Mouse (Mus musculus) spleen, adult 2 months (tissue): ENCODE data around the gene Kcnh3. TPM values are rescaled to one million over a fixed set of nuclear protein-coding genes. Genes with fewer than 3 reads are reported as not detected.
"Not testable (repeated sequence)": the region's sequence is repeated elsewhere in the genome, so short reads cannot be mapped to it uniquely, and the experiment has no call there.

Experiments used
- DNase-seq, 2 experiments: peaks; one replicate each; pipeline versions ENCODE4 v3.0.0 to v3.0.0-alpha.2; 2012 to 2021; ENCODE audit warnings: low spot score in 2 of 2, low read depth in 1 of 2
- H3K27ac ChIP-seq: fragments of 200-500 bp; 2 replicates; pipeline ENCODE4 v1.5.1; 2012; ENCODE audit warnings: low read length, inconsistent platforms; ENCODE audit not compliant: insufficient read depth
- H3K27me3 ChIP-seq: fragments of 200-500 bp; 2 replicates; pipeline ENCODE4 v1.6.1; 2012; ENCODE audit warnings: mild to moderate bottlenecking, moderate library complexity, low read length, inconsistent platforms; ENCODE audit not compliant: control insufficient read depth, insufficient read depth
- H3K36me3 ChIP-seq: fragments of 200-500 bp; 2 replicates; pipeline ENCODE4 v1.6.1; 2012; ENCODE audit warnings: mild to moderate bottlenecking, low read length, inconsistent platforms; ENCODE audit not compliant: control insufficient read depth, insufficient read depth
- H3K4me1 ChIP-seq: fragments of 200-500 bp; 2 replicates; pipeline ENCODE4 v1.6.1; 2011; ENCODE audit warnings: inconsistent platforms; ENCODE audit not compliant: control insufficient read depth, insufficient read depth, insufficient read length
- H3K4me3 ChIP-seq: fragments of 200-500 bp; 2 replicates; pipeline ENCODE4 v1.5.1; 2011; ENCODE audit warnings: mild to moderate bottlenecking, inconsistent platforms; ENCODE audit not compliant: insufficient read depth, insufficient read length; ENCODE audit errors: extremely low read depth
- CTCF ChIP-seq: fragments of 200-500 bp; IDR thresholded peaks from 2 replicates; pipeline ENCODE4 v1.5.1; 2011; ENCODE audit warnings: mild to moderate bottlenecking, inconsistent platforms; ENCODE audit not compliant: insufficient read depth, insufficient read length, insufficient replicate concordance; ENCODE audit errors: extremely low read depth
- POLR2A ChIP-seq: fragments of 200-500 bp; IDR thresholded peaks from 2 replicates; pipeline ENCODE4 v1.6.1; 2011; ENCODE audit warnings: low read depth, low read length, inconsistent platforms
- WGBS: fragments of 180-500 bp; shearing (Covaris S2); methylation state at CpG from one replicate; pipeline ENCODE4 v1.1.7; 2018; 5-methylcytosine and 5-hydroxymethylcytosine counted together
- polyA plus RNA-seq: library from polyadenylated mRNA; depleted of rRNA; stranded (reverse); fragments of >200 nt; gene quantifications from 2 replicates; pipeline ENCODE4 v1.2.3, GENCODE M21; 2012

The Kcnh3 gene
- polyA plus RNA-seq, 1 experiment, result 3.5 TPM

DNA sequence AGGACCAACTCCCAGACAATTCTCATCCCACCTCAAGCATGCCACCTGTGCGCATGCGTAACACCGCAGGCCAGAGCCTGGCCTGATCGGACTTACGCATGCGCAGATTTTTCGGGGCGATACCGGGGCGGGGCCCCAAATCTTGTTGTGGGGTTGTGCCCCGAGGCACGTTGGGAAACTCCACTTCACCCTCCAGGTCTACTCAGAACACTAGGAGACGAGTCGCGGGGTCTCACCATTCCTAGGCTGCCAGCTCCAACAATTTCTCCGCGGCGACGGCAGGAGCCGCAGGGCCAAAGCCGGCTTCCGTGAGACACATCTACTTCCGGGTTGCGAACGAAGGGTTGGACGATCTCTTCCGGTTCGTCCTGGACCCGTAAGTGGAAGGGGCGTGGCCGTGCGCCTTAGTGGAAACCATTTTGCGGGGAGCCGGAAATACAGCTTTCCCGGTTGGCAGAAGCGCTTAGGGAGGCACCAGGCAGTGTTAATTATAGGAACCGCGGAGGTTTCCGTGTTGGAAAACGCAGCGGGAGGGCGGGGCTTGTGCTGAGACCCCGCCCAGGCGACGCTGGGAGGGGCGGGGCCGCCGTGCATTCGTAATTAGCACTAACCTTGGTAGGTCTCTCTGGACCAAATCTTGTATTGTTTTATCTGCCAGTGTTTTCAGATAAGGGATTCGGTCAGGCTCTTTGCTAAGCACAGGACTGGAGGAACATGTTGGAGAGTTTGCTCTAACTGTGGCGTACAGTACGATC is 27.1 kb downstream of the Kcnh3 start, which contains the start of gene Mcrs1:
Gene Mcrs1, minus strand, starts transcription at position 336 of the 755 bp plus-strand sequence.
- under 1% methylated on average over 52 of the region's 52 CpGs for WGBS
- Histone ChIP-seq H3K4me3 (peak within 1 kb of the TSS; percentile 93), H3K27me3 (no peaks in the 10 kb centered on the region)

DNA sequence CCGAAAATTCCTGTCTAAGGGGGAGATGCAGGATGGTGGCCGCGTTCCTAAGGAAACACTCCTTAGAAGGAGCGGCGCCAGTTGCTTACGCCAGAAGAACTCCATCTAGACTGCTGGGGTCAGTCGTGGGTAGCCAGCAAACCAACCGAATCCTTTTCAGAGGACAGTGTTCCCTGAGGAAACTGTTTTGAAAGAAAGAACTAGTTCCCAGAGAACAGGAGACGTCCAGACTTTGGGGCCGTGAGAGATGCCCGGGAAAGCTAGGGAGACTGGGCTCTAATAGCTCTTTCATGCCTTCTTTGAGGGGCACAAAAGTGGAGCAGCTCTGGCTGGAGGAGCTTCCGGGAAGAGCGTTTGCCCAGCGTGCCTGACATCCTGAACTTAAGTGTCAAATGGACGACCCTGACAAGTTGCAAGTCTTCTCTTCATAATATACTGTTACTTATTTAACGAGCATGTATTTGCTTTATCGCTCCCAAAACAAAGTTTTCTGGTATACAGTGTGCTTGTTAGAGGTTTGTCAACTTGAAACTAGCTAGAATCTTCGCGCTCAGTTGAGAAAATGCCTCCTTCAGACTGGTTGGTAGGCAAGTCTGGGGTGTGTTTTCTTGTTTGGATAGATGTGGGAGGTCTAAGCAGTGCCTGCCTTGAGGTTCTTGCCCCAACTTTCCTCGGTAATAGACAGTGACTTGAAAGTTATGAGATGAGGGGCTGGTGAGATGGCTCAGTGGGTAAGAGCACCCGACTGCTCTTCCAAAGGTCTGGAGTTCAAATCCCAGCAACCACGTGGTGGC is 27.9 kb downstream of the Kcnh3 start:
- Histone ChIP-seq H3K4me3 (peak overlapping the region; percentile 93), H3K4me1 (peaks cover 8% of the 10 kb centered on the region; the same call in 1 of the 2 replicates), H3K27ac (peak overlapping the region; percentile 95), H3K36me3 (peaks cover 8% of the 10 kb centered on the region), H3K27me3 (no peaks in the 10 kb centered on the region)
- WGBS, result 5% methylated on average over 22 of the region's 22 CpGs
- no peak for DNase-seq
- no peak for TF ChIP-seq POLR2A
- no peak for TF ChIP-seq CTCF

More for the DNA sequence above, 27.1 kb downstream of the Kcnh3 start, which contains the start of gene Mcrs1:
- Histone ChIP-seq H3K27ac (peak within 1 kb of the TSS; percentile 95), H3K4me1 (peaks cover 8% of the 10 kb centered on the region; the same call in 1 of the 2 replicates), H3K36me3 (peaks cover 14% of the 10 kb centered on the region)
- DNase-seq, result peak; percentile 93 to 98
- TF ChIP-seq POLR2A (peak; percentile 13), CTCF (no peak)

- not testable (repeated sequence) for H3K4me1 ChIP-seq, DNase-seq, H3K4me3 ChIP-seq, H3K36me3 ChIP-seq, H3K27me3 ChIP-seq, H3K27ac ChIP-seq
- 44% methylated on average over 2 of the region's 2 CpGs for WGBS
Observed at GRCm38 (mm10) chr15:99253175-99253479, 28.5 kb downstream of the Kcnh3 start.

- Histone ChIP-seq H3K27me3 (no peaks in the 10 kb centered on the region), H3K27ac (no peak overlapping the region), H3K36me3 (peaks cover 2% of the 10 kb centered on the region; the same call in 1 of the 2 replicates), H3K4me3 (no peak overlapping the region), H3K4me1 (peaks cover 8% of the 10 kb centered on the region; the same call in 1 of the 2 replicates)
- no peak for DNase-seq
- 39% methylated on average over 6 of the region's 6 CpGs for WGBS
- TF ChIP-seq CTCF, result no peak
- TF ChIP-seq POLR2A, result no peak
Observed at GRCm38 (mm10) chr15:99253772-99254171, 29.1 kb downstream of the Kcnh3 start.

GRCm38 (mm10) chr15:99254477-99255005 is 29.9 kb downstream of the Kcnh3 start:
- DNase-seq, result no peak
- 47% methylated on average over 2 of the region's 2 CpGs for WGBS
- Histone ChIP-seq H3K4me3 (no peak overlapping the region), H3K4me1 (peaks cover 8% of the 10 kb centered on the region; the same call in 1 of the 2 replicates), H3K27ac (no peak overlapping the region), H3K27me3 (no peaks in the 10 kb centered on the region), H3K36me3 (no peaks in the 10 kb centered on the region)
- TF ChIP-seq POLR2A (no peak), CTCF (no peak)

GRCm38 (mm10) chr15:99255241-99255749 is 30.6 kb downstream of the Kcnh3 start:
- Histone ChIP-seq H3K4me1 (peaks cover 8% of the 10 kb centered on the region; the same call in 1 of the 2 replicates), H3K27me3 (no peaks in the 10 kb centered on the region), H3K4me3 (no peak overlapping the region), H3K27ac (no peak overlapping the region), H3K36me3 (no peaks in the 10 kb centered on the region)
- DNase-seq, result no peak
- no peak for TF ChIP-seq POLR2A
- no peak for TF ChIP-seq CTCF
- WGBS, result 62% methylated on average over 6 of the region's 6 CpGs

DNA sequence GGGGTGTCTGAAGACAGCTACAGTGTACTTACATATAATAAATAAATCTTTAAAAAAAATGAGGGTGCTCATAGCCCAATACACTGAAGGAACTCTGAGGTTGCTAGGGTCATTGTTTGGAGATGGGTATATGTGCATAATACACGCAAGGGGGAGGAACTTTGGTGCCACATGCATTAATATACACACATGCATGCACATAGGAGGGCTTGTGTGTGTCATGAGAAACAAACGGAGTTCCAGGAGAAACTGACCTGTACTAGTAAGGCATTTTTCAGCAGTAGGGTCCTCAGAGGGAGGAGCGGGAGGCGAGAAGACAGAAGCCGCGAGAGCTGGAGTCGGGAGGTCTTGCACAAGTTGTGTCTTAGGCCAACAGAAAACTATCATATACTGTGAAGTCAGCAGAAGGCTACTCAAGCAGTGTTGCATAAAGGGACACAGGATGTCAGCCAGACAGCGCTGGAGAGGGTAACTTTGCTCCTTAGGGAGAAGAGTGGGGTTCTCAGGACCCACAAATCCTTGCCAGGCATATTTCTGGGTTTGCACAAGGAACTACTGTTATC is 34.6 kb downstream of the Kcnh3 start:
- H3K4me1 ChIP-seq, result peaks cover 6% of the 10 kb centered on the region; the same call in 1 of the 2 replicates
- H3K4me3 ChIP-seq, result no peak overlapping the region
- TF ChIP-seq POLR2A, result no peak
- TF ChIP-seq CTCF, result no peak
- 64% methylated on average over 8 of the region's 8 CpGs for WGBS
- no peak for DNase-seq
- no peaks in the 10 kb centered on the region for H3K27me3 ChIP-seq
- H3K36me3 ChIP-seq, result no peaks in the 10 kb centered on the region
- H3K27ac ChIP-seq, result no peak overlapping the region
